Mouse (Mus musculus) kidney, embryonic 15.5 days (tissue): Measurements from ENCODE around the gene Phtf2. TPM values are rescaled to one million over a fixed set of nuclear protein-coding genes. Genes with fewer than 3 reads are reported as not detected.

Experiments
- ATAC-seq: fragments of 200-750 bp; cut with Nextera tagmentation; replicated peaks from 2 replicates; pipeline ENCODE4 v1.8.0; 2017; ENCODE audit warnings: moderate TSS enrichment; ENCODE audit not compliant: low FRiP score
- H3K27ac ChIP-seq: fragments of 300-500 bp; sonication (generic); 2 replicates; pipeline ENCODE4 v1.5.1; 2015; ENCODE audit warnings: mild to moderate bottlenecking, inconsistent platforms
- H3K27me3 ChIP-seq: fragments of 300-500 bp; sonication (generic); 2 replicates; pipeline ENCODE4 v1.6.1; 2015; ENCODE audit warnings: inconsistent platforms
- H3K36me3 ChIP-seq: fragments of 300-500 bp; sonication (generic); 2 replicates; pipeline ENCODE4 v1.6.1; 2015; ENCODE audit warnings: inconsistent platforms
- H3K4me1 ChIP-seq: fragments of 300-500 bp; sonication (generic); 2 replicates; pipeline ENCODE4 v1.6.1; 2015; ENCODE audit warnings: inconsistent platforms
- H3K4me2 ChIP-seq: fragments of 300-500 bp; sonication (generic); 2 replicates; pipeline ENCODE4 v1.6.1; 2015; ENCODE audit warnings: moderate library complexity, mild to moderate bottlenecking, inconsistent platforms
- H3K4me3 ChIP-seq: fragments of 300-500 bp; sonication (generic); replicated peaks from 2 replicates; pipeline ENCODE4 v1.5.1; 2015; ENCODE audit warnings: mild to moderate bottlenecking, inconsistent platforms
- H3K9ac ChIP-seq: fragments of 300-500 bp; sonication (generic); 2 replicates; pipeline ENCODE4 v1.6.1; 2015; ENCODE audit warnings: mild to moderate bottlenecking, inconsistent platforms
- H3K9me3 ChIP-seq: fragments of 300-500 bp; sonication (generic); replicated peaks from 2 replicates; pipeline ENCODE4 v1.6.1; 2016; ENCODE audit warnings: inconsistent platforms
- WGBS: fragments of 180-500 bp; shearing (Covaris S2); methylation state at CpG from one replicate; pipeline ENCODE4 v1.1.7; 2015; ENCODE audit warnings: mixed read lengths; 5-methylcytosine and 5-hydroxymethylcytosine counted together
- polyA plus RNA-seq: library from polyadenylated mRNA; unstranded; fragments of >200 nt; fragmentation: Nextera tagmentation; extraction: Ambion mirVana; gene quantifications from 2 replicates; pipeline ENCODE4 v1.2.1, GENCODE M21; 2015

Phtf2 gene
- polyA plus RNA-seq, 1 experiment from 2014 or later: 14.9 TPM

- H3K36me3 ChIP-seq: no peaks in the 10 kb centered on the region
- no peak overlapping the region for H3K4me2 ChIP-seq
- no peaks in the 10 kb centered on the region for H3K4me1 ChIP-seq
- no peak overlapping the region for H3K4me3 ChIP-seq
- H3K27ac ChIP-seq: no peak overlapping the region
- WGBS: 89% methylated on average over 2 of the region's 2 CpGs
- H3K9me3 ChIP-seq: no peaks in the 10 kb centered on the region
- ATAC-seq: no peak
- H3K9ac ChIP-seq: no peak overlapping the region
- H3K27me3 ChIP-seq: no peaks in the 10 kb centered on the region
Observed at GRCm38 (mm10) chr5:20858404-20858803, 23.5 kb downstream of the Phtf2 start.

DNA sequence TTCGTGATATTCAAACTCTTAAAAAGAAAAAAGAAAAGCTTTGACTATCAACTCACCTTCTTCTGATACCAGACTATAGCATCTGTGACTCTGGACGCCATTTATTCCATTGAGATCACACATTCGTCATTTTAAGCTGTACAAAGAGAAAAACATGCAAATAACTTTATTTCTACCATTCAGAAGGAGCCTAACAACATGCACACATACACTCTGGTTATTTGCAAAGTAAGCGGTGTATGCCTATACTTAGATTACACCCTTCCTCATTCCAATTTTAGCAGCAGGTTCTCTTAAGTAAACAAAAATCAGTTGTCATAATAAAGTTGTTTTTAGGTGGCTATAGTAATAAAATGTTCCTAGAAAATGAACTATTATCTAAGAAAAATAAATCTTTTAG, 26.9 kb downstream of the Phtf2 start:
- 89% methylated on average over 4 of the region's 4 CpGs for WGBS
- H3K4me3 ChIP-seq: no peak overlapping the region
- no peak overlapping the region for H3K27ac ChIP-seq
- H3K9ac ChIP-seq: no peak overlapping the region
- H3K4me1 ChIP-seq: no peaks in the 10 kb centered on the region
- H3K36me3 ChIP-seq: no peaks in the 10 kb centered on the region
- H3K27me3 ChIP-seq: no peaks in the 10 kb centered on the region
- no peak overlapping the region for H3K4me2 ChIP-seq
- no peaks in the 10 kb centered on the region for H3K9me3 ChIP-seq
- ATAC-seq: no peak

DNA sequence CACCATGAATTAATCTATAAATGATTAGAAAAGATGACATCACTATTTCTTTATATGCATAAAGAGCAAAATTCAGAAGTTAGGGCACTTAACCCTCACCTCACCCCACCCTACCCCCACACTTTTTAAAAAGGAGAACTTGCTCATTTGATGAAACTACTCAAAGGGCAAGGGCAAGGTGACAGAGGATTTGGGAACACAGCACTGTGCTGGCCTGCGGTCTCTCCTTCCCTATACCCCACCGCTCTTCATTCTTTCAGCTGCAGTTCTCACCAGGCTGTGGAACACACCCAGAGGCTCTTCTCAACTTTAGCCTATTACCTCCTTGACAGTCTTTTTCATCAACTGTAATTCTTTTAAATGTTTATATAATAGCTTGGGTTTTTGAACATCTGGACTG, 34.9 kb downstream of the Phtf2 start:
- WGBS: 94% methylated on average over 2 of the region's 2 CpGs
- Histone ChIP-seq H3K4me1 (no peaks in the 10 kb centered on the region), H3K4me2 (no peak overlapping the region), H3K27me3 (no peaks in the 10 kb centered on the region), H3K4me3 (no peak overlapping the region), H3K9me3 (no peaks in the 10 kb centered on the region), H3K36me3 (no peaks in the 10 kb centered on the region), H3K27ac (no peak overlapping the region), H3K9ac (no peak overlapping the region)
- ATAC-seq: no peak

DNA sequence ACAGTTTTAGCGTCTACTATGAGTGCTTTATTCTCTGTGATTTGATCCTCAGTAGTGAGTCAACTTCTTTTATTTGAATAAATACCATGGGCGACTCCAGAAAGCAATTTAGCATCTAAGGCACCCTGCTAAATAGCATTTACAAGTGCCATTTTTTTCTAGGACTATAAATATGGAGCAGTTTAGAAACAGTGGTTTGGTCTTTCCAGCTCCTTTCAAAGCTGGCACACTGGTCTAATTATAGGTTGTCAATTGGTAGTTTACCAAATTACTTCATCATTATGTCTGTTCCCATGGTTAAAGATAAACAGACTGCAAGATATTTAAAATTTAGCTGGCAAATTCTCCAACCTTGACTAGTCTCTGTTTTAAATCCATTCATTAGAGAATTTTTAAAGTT, 38.1 kb downstream of the Phtf2 start:
- Histone ChIP-seq H3K4me3 (no peak overlapping the region), H3K27me3 (no peaks in the 10 kb centered on the region)
- ATAC-seq: no peak

DNA sequence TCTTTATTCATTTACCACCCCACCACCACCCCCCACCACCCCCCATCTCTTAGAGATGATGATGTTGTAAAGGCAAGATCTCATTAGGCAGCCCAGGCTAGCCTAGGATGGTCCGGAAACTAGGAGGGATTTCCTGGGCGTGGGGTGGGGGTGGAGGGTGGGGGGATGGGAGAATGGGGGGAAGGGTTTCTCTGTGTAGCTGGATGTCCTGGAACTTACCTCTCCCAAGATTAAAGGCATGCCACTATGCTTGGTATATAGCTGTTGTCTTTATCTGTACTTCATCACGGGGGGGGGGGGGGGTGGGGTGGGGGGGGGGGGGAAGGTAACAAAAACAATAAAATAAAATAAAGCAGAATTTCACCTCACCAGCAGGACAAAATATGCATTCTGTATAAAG, 38.5 kb downstream of the Phtf2 start:
- Histone ChIP-seq H3K4me1 (no peaks in the 10 kb centered on the region), H3K4me2 (no peak overlapping the region), H3K9me3 (no peaks in the 10 kb centered on the region), H3K4me3 (no peak overlapping the region), H3K27ac (no peak overlapping the region), H3K9ac (no peak overlapping the region), H3K27me3 (no peaks in the 10 kb centered on the region), H3K36me3 (no peaks in the 10 kb centered on the region)
- no peak for ATAC-seq
- 58% methylated on average over 2 of the region's 3 CpGs for WGBS

More for the DNA sequence above, 38.1 kb downstream of the Phtf2 start:
- WGBS: 78% methylated on average over 2 of the region's 2 CpGs
- Histone ChIP-seq H3K9ac (no peak overlapping the region), H3K9me3 (no peaks in the 10 kb centered on the region), H3K4me1 (no peaks in the 10 kb centered on the region), H3K36me3 (no peaks in the 10 kb centered on the region), H3K4me2 (no peak overlapping the region), H3K27ac (no peak overlapping the region)

- Histone ChIP-seq H3K9me3 (no peaks in the 10 kb centered on the region), H3K27ac (no peak overlapping the region), H3K36me3 (0 out of 2 replicates have a peak, but pooled peaks cover 3% of the 10 kb centered on the region), H3K9ac (no peak overlapping the region), H3K4me1 (no peaks in the 10 kb centered on the region), H3K4me3 (no peak overlapping the region), H3K27me3 (no peaks in the 10 kb centered on the region), H3K4me2 (no peak overlapping the region)
- WGBS: 100% methylated on average over 1 of the region's 1 CpGs
- no peak for ATAC-seq
Observed at GRCm38 (mm10) chr5:20837082-20837481, 44.8 kb downstream of the Phtf2 start.

- WGBS: 94% methylated on average over 1 of the region's 1 CpGs
- no peak for ATAC-seq
Observed at GRCm38 (mm10) chr5:20834399-20834798, 47.5 kb downstream of the Phtf2 start.

DNA sequence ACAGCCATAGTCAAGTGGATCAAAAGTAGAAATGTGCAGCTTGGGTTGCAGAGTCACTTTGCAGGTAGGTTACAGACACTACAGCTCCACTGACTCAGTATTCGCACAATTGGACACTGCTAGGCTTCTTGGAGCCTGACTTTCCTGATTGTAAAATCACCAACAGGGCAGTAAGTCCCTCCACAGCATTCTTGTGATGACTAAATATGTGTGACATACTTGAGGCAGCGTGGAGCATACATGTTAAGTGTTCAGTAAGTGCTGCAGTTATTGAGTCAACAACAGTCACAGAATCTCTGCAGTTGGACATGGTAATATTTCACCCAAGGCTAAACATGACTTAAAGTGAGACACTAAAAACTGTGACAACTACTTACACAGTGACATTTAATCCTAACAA, 50.5 kb downstream of the Phtf2 start:
- Histone ChIP-seq H3K36me3 (0 out of 2 replicates have a peak, but pooled peaks cover 3% of the 10 kb centered on the region), H3K4me2 (no peak overlapping the region), H3K27ac (no peak overlapping the region), H3K4me3 (no peak overlapping the region), H3K4me1 (no peaks in the 10 kb centered on the region), H3K9me3 (no peaks in the 10 kb centered on the region), H3K9ac (no peak overlapping the region), H3K27me3 (no peaks in the 10 kb centered on the region)
- WGBS: 86% methylated on average over 2 of the region's 2 CpGs
- no peak for ATAC-seq

More at GRCm38 (mm10) chr5:20834399-20834798, 47.5 kb downstream of the Phtf2 start:
- H3K4me1 ChIP-seq: no peaks in the 10 kb centered on the region
- H3K36me3 ChIP-seq: 0 out of 2 replicates have a peak, but pooled peaks cover 3% of the 10 kb centered on the region
- no peak overlapping the region for H3K4me2 ChIP-seq
- no peak overlapping the region for H3K4me3 ChIP-seq
- H3K27me3 ChIP-seq: no peaks in the 10 kb centered on the region
- H3K27ac ChIP-seq: no peak overlapping the region
- H3K9me3 ChIP-seq: no peaks in the 10 kb centered on the region
- H3K9ac ChIP-seq: no peak overlapping the region

DNA sequence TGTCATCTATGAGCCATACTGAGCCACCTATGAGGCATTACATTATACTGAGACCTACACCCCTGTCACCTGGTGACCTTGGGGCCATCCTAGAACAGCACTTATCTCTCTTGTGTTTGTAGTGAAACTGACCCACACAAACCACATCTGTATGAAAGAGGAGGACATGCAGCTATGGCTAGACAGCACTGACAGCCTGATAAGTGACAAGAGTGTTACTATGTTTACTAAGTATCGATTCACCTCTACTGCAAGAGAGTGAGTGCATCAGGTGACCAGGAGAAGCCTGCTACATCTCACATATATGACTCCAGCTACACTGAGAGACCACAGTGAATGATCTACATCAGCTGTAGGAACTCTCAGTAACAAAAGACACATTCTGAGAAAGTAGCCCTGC, 51.2 kb downstream of the Phtf2 start:
- H3K4me3 ChIP-seq: no peak overlapping the region
- H3K27me3 ChIP-seq: no peaks in the 10 kb centered on the region
- 84% methylated on average over 1 of the region's 1 CpGs for WGBS
- no peak overlapping the region for H3K27ac ChIP-seq
- H3K36me3 ChIP-seq: no peaks in the 10 kb centered on the region
- ATAC-seq: no peak; the same call in 1 of the 2 replicates
- H3K4me1 ChIP-seq: no peaks in the 10 kb centered on the region
- H3K4me2 ChIP-seq: no peak overlapping the region
- H3K9ac ChIP-seq: no peak overlapping the region
- no peaks in the 10 kb centered on the region for H3K9me3 ChIP-seq

GRCm38 (mm10) chr5:20821647-20822046, 60.3 kb downstream of the Phtf2 start:
- 71% methylated on average over 1 of the region's 1 CpGs for WGBS
- Histone ChIP-seq H3K27me3 (no peaks in the 10 kb centered on the region), H3K9ac (no peak overlapping the region), H3K9me3 (no peaks in the 10 kb centered on the region), H3K27ac (no peak overlapping the region), H3K4me3 (no peak overlapping the region), H3K4me1 (no peaks in the 10 kb centered on the region; the same call in 1 of the 2 replicates), H3K36me3 (no peaks in the 10 kb centered on the region), H3K4me2 (no peak overlapping the region)
- ATAC-seq: no peak

- Histone ChIP-seq H3K4me3 (no peak overlapping the region), H3K4me1 (no peaks in the 10 kb centered on the region; the same call in 1 of the 2 replicates), H3K27ac (no peak overlapping the region), H3K9ac (no peak overlapping the region), H3K4me2 (no peak overlapping the region), H3K9me3 (no peaks in the 10 kb centered on the region), H3K27me3 (no peaks in the 10 kb centered on the region), H3K36me3 (no peaks in the 10 kb centered on the region)
- no peak for ATAC-seq
Observed at GRCm38 (mm10) chr5:20821122-20821521, 60.8 kb downstream of the Phtf2 start.

- Histone ChIP-seq H3K27me3 (no peaks in the 10 kb centered on the region), H3K9ac (no peak overlapping the region), H3K9me3 (no peaks in the 10 kb centered on the region), H3K27ac (no peak overlapping the region), H3K36me3 (no peaks in the 10 kb centered on the region), H3K4me3 (no peak overlapping the region), H3K4me1 (no peaks in the 10 kb centered on the region), H3K4me2 (no peak overlapping the region)
- WGBS: 93% methylated on average over 2 of the region's 2 CpGs
- ATAC-seq: no peak
Observed at GRCm38 (mm10) chr5:20815094-20815493, 66.8 kb downstream of the Phtf2 start.

GRCm38 (mm10) chr5:20810449-20810848, 71.5 kb downstream of the Phtf2 start:
- no peak overlapping the region for H3K9ac ChIP-seq
- H3K36me3 ChIP-seq: peaks cover 11% of the 10 kb centered on the region; the same call in 1 of the 2 replicates
- no peaks in the 10 kb centered on the region for H3K27me3 ChIP-seq
- no peaks in the 10 kb centered on the region for H3K9me3 ChIP-seq
- ATAC-seq: no peak
- no peaks in the 10 kb centered on the region for H3K4me1 ChIP-seq
- H3K27ac ChIP-seq: no peak overlapping the region
- WGBS: 88% methylated on average over 6 of the region's 6 CpGs
- no peak overlapping the region for H3K4me2 ChIP-seq
- H3K4me3 ChIP-seq: no peak overlapping the region
